Mouse (Mus musculus): ENCODE measurements around the gene Gpr142. TPM values are rescaled to one million over a fixed set of nuclear protein-coding genes. Genes with fewer than 3 reads are reported as not detected.

Gene Gpr142
- polyA plus RNA-seq, 1 experiment from 2014 or later: not detected

GRCm38 (mm10) chr11:114852311-114853173 lies 53.8 kb downstream of the Gpr142 start:
- 2% methylated on average over 40 of the region's 40 CpGs for WGBS
- H3K4me1 ChIP-seq (ENCODE audit: control insufficient read depth, insufficient read depth, low read length): peaks cover 5% of the 10 kb centered on the region; the same call in 1 of the 2 replicates
- H3K36me3 ChIP-seq (ENCODE audit: control insufficient read depth, insufficient read depth): no peaks in the 10 kb centered on the region
- ATAC-seq (replicated peaks; ENCODE audit: extremely low read depth, insufficient read depth, low FRiP score): 0 out of 2 replicates have a peak, but pooled peaks have one; percentile 5
- peak overlapping the region; percentile 99 for H3K4me2 ChIP-seq (ENCODE audit: low read depth, low read length)
- peak overlapping the region; percentile 82 for H3K9ac ChIP-seq (ENCODE audit: low read length)
- H3K27ac ChIP-seq (ENCODE audit: low read length): peak overlapping the region; percentile 79
- H3K9me3 ChIP-seq (replicated peaks; ENCODE audit: control insufficient read depth, low read length): no peaks in the 10 kb centered on the region
- peaks cover 9% of the 10 kb centered on the region for H3K27me3 ChIP-seq (ENCODE audit: control insufficient read depth, insufficient read depth, low read length)
- peak overlapping the region; percentile 82 for H3K4me3 ChIP-seq (ENCODE audit: low read length)

- peaks cover 5% of the 10 kb centered on the region; the same call in 1 of the 2 replicates for H3K4me1 ChIP-seq (ENCODE audit: control insufficient read depth, insufficient read depth, low read length)
- WGBS: 28% methylated on average over 7 of the region's 7 CpGs
- no peaks in the 10 kb centered on the region for H3K36me3 ChIP-seq (ENCODE audit: control insufficient read depth, insufficient read depth)
- H3K9me3 ChIP-seq (replicated peaks; ENCODE audit: control insufficient read depth, low read length): no peaks in the 10 kb centered on the region
- peak overlapping the region; percentile 82 for H3K9ac ChIP-seq (ENCODE audit: low read length)
- peak overlapping the region; percentile 82 for H3K4me3 ChIP-seq (ENCODE audit: low read length)
- H3K27ac ChIP-seq (ENCODE audit: low read length): peak overlapping the region; percentile 41; the same call in 1 of the 2 replicates
- peaks cover 9% of the 10 kb centered on the region for H3K27me3 ChIP-seq (ENCODE audit: control insufficient read depth, insufficient read depth, low read length)
- ATAC-seq (replicated peaks; ENCODE audit: extremely low read depth, insufficient read depth, low FRiP score): no peak
- peak overlapping the region; percentile 99 for H3K4me2 ChIP-seq (ENCODE audit: low read depth, low read length)
Measured at GRCm38 (mm10) chr11:114853174-114853838, 54.6 kb downstream of the Gpr142 start.

GRCm38 (mm10) chr11:114854581-114854980 lies 55.9 kb downstream of the Gpr142 start:
- no peak overlapping the region for H3K4me3 ChIP-seq (ENCODE audit: low read length)
- H3K4me2 ChIP-seq (ENCODE audit: low read depth, low read length): no peak overlapping the region
- H3K27ac ChIP-seq (ENCODE audit: low read length): no peak overlapping the region
- peaks cover 6% of the 10 kb centered on the region for H3K27me3 ChIP-seq (ENCODE audit: control insufficient read depth, insufficient read depth, low read length)
- no peaks in the 10 kb centered on the region for H3K36me3 ChIP-seq (ENCODE audit: control insufficient read depth, insufficient read depth)
- ATAC-seq (replicated peaks; ENCODE audit: extremely low read depth, insufficient read depth, low FRiP score): no peak
- peaks cover 5% of the 10 kb centered on the region; the same call in 1 of the 2 replicates for H3K4me1 ChIP-seq (ENCODE audit: control insufficient read depth, insufficient read depth, low read length)
- WGBS: 81% methylated on average over 6 of the region's 6 CpGs
- H3K9ac ChIP-seq (ENCODE audit: low read length): no peak overlapping the region
- H3K9me3 ChIP-seq (replicated peaks; ENCODE audit: control insufficient read depth, low read length): no peaks in the 10 kb centered on the region

- peaks cover under 1% of the 10 kb centered on the region; the same call in 1 of the 2 replicates for H3K4me1 ChIP-seq (ENCODE audit: control insufficient read depth, insufficient read depth, low read length)
- H3K4me2 ChIP-seq (ENCODE audit: low read depth, low read length): no peak overlapping the region
- H3K9me3 ChIP-seq (replicated peaks; ENCODE audit: control insufficient read depth, low read length): no peaks in the 10 kb centered on the region
- H3K27ac ChIP-seq (ENCODE audit: low read length): no peak overlapping the region
- no peaks in the 10 kb centered on the region for H3K36me3 ChIP-seq (ENCODE audit: control insufficient read depth, insufficient read depth)
- H3K27me3 ChIP-seq (ENCODE audit: control insufficient read depth, insufficient read depth, low read length): 0 out of 2 replicates have a peak, but pooled peaks cover 2% of the 10 kb centered on the region
- WGBS: 91% methylated on average over 5 of the region's 5 CpGs
- ATAC-seq (replicated peaks; ENCODE audit: extremely low read depth, insufficient read depth, low FRiP score): no peak
- H3K9ac ChIP-seq (ENCODE audit: low read length): no peak overlapping the region
- H3K4me3 ChIP-seq (ENCODE audit: low read length): no peak overlapping the region
Measured at GRCm38 (mm10) chr11:114856125-114856524, 57.4 kb downstream of the Gpr142 start.

Other genes starting within 250 kb of the Gpr142 start
- 509 and 560 TPM in 2 replicates for gene Rpl38, start 130.4 kb upstream of the Gpr142 start, polyA plus RNA-seq (2015; fragmentation: Nextera tagmentation; extraction: Ambion mirVana)
- gene Ttyh2, start 123.5 kb upstream of the Gpr142 start, polyA plus RNA-seq (2015; fragmentation: Nextera tagmentation; extraction: Ambion mirVana): 11.4 and 11.9 TPM in 2 replicates
- 1.1 and 1.3 TPM in 2 replicates for gene Dnaic2, start 71.5 kb upstream of the Gpr142 start, polyA plus RNA-seq (2015; fragmentation: Nextera tagmentation; extraction: Ambion mirVana)
- gene Kif19a, start 33.5 kb upstream of the Gpr142 start, polyA plus RNA-seq (2015; fragmentation: Nextera tagmentation; extraction: Ambion mirVana): 0.16 and 0.25 TPM in 2 replicates
- not detected in 2 replicates for gene Btbd17, start 3.0 kb upstream of the Gpr142 start, polyA plus RNA-seq (2015; fragmentation: Nextera tagmentation; extraction: Ambion mirVana)
- gene Gprc5c, start 52.2 kb downstream of the Gpr142 start, polyA plus RNA-seq (2015; fragmentation: Nextera tagmentation; extraction: Ambion mirVana): 14.5 and 15.4 TPM in 2 replicates
- gene Cd300a, start 91.1 kb downstream of the Gpr142 start, polyA plus RNA-seq (2015; fragmentation: Nextera tagmentation; extraction: Ambion mirVana): 1.2 and 1.4 TPM in 2 replicates
- gene Cd300lb, start 135.5 kb downstream of the Gpr142 start, polyA plus RNA-seq (2015; fragmentation: Nextera tagmentation; extraction: Ambion mirVana): 0.59 and 0.70 TPM in 2 replicates
- gene Cd300c, start 170.2 kb downstream of the Gpr142 start, polyA plus RNA-seq (2015; fragmentation: Nextera tagmentation; extraction: Ambion mirVana): not detected in 2 replicates
- gene Cd300ld, start 191.0 kb downstream of the Gpr142 start, polyA plus RNA-seq (2015; fragmentation: Nextera tagmentation; extraction: Ambion mirVana): 0.26 and 0.37 TPM in 2 replicates
- 1.5 and 2.3 TPM in 2 replicates for gene Cd300c2, start 203.0 kb downstream of the Gpr142 start, polyA plus RNA-seq (2015; fragmentation: Nextera tagmentation; extraction: Ambion mirVana)
- not detected in 2 replicates for gene Cd300ld2, start 217.3 kb downstream of the Gpr142 start, polyA plus RNA-seq (2015; fragmentation: Nextera tagmentation; extraction: Ambion mirVana)
- gene Cd300ld4, start 228.1 kb downstream of the Gpr142 start, polyA plus RNA-seq (2015; fragmentation: Nextera tagmentation; extraction: Ambion mirVana): not detected in 2 replicates
- not detected in 2 replicates for gene Cd300ld5, start 238.8 kb downstream of the Gpr142 start, polyA plus RNA-seq (2015; fragmentation: Nextera tagmentation; extraction: Ambion mirVana)
- not detected in 2 replicates for gene Cd300ld3, start 249.5 kb downstream of the Gpr142 start, polyA plus RNA-seq (2015; fragmentation: Nextera tagmentation; extraction: Ambion mirVana)